Mouse (Mus musculus) v-Abl transformed pro-B cells (cell line): ENCODE data around the gene Ap3m1.

Experiments
- in situ Hi-C, 2 experiments: fragments of 400-800 bp; cut with MboI; formaldehyde crosslinking; loops; one replicate each; pipeline ENCODE4 v1.15.1; 2025; ENCODE audit not compliant: unreplicated experiment in 2 of 2

Ap3m1 gene

DNA sequence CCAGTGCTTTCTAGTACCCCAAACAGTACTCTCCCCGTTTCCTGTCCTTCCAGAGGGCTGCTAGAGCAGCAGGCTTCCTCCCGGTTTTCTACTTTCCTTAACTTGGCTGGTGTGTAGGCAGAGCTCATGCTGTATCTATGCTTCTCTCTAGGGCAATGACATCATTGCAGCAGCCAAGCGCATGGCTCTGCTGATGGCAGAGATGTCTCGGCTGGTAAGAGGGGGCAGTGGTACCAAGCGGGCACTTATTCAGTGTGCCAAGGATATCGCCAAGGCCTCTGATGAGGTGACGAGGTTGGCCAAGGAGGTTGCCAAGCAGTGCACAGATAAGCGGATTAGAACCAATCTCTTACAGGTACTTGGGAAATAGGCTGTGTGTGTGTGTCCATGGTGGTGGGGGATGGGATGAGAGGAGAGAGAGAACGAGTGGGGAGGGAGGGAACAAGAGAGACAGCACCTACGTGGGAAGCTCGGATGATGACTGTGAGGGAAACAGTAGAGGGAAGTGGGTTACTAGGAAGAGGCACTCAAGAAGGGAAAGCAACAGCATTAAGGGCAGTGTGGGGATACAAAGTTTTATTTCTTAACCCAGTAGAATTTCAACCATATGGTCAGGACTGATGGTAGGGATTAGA lies 23.2 kb downstream of the Ap3m1 start:
- in situ Hi-C loops: no loop called here

DNA sequence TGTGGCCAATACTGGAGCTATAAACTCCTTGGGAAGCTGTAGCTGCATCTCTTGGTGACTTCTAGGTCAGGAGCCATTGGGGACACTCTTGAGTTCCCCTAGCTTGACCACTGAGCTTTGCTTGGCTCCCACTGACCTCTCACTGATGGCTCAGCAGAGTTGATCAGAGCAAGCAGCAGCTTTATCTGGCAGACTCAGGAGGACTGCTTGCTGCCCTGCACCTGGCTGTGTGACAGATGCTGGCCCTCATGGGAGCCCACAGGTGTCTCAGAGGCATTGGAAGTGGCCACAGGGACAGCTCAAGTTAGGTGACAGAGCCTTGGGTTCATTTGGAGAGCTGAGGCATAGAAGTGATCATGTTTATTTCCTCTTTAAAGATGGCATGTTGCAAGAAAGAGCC lies 24.8 kb downstream of the Ap3m1 start:
- in situ Hi-C loops: no loop called here

DNA sequence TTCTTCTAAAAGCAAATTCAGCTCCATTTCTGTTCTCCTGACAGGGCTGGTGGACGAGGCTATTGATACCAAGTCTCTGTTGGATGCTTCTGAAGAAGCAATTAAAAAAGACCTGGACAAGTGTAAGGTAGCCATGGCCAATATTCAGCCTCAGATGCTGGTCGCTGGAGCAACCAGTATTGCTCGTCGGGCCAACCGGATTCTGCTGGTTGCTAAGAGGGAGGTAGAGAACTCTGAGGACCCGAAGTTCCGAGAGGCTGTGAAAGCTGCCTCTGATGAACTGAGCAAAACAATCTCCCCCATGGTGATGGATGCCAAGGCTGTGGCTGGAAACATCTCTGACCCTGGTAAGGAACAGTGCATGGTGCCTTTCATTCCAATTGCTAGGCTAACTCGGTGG lies 31.9 kb downstream of the Ap3m1 start:
- in situ Hi-C loops: loop anchor here in 1 of 2 experiments (5.0 kb wide), 1 partner anchor 218 kb away; no protein-coding TSS in a partner anchor

DNA sequence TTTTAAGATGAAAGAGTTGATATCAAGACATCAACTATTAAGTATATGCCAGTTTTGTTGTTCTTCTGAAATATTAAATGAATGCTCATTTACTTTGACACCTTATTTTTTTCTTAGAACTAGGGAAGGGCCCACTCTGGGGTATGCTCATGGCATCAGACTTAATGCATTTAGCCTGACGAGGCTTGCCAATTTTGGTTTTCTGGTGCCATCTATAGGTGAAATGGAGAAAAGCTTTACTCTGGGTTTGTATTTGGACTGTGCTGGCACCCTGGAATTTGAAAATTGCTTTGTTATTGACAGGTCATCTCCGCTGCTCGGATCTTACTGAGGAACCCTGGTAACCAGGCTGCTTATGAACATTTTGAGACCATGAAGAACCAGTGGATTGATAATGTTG lies 33.3 kb downstream of the Ap3m1 start:
- in situ Hi-C loops: loop anchor here (5.0 to 10.0 kb wide), 2 partner anchors 144 to 217 kb away; no protein-coding TSS in a partner anchor

DNA sequence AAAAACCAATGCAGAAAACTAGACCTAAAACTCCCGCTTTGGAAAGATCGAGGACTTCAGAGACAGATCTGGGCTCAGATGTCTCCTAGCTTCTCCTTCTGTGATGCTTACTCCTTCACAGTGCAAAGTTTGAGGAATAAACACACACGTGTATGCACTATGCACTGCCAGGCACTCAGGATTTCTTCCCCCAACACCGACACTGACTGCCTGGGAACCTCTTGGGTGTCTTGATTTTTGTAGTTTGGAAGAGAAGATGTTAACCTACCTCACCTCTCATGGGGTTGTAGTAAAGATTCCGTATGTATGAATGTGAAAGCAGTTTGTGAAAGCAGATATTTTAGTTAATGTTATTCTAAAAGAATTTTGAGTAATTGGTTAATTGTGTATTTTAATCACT lies 34.4 kb downstream of the Ap3m1 start:
- in situ Hi-C loops: loop anchor here (5.0 to 10.0 kb wide), 2 partner anchors 143 to 216 kb away; no protein-coding TSS in a partner anchor

DNA sequence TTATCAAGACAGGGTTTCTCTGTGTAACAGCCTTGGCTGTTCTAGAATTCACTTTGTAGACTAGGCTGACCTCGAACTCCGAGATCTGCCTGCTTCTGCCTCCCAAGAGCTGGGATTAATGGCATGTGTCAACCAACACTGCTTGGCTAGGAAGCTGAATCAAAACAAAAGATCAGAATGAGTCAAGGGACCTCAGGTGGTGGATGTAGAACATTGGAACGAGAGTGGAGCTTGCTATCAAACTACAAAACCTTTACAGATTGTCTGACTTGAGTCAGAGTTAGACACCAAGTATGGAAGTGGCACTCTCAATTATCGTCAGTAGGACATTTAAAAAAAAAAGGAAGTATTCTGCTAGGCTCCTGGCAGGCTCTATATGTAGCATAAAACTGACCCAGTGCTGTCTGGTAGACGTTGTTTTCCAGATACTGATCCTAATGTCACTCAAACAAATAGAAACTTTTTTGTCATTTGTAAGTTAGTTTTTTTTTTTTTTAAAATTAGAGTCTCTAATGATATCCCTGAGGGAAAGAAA lies 38.4 kb downstream of the Ap3m1 start:
- in situ Hi-C loops: loop anchor here in 1 of 2 experiments (10.0 kb wide), 1 partner anchor 139 kb away; no protein-coding TSS in a partner anchor

DNA sequence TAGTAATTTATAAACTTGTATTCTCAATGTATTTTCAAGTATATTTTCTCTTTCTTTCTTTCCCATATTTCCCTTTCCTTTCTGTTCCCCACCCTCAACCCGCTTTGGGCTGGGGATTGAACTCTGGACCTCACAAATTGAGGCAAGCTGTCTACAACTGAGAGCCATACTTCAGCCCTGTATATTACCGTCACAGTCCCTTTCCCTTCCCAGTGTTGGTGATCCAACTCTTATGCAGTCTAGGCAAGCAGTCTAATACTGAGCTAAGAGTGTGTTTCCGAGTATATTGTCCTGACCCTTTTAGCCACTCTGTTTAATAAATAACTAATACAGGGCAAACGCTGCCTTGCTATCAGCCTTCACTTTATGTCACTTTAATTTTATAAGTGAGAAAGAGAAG lies 52.7 kb downstream of the Ap3m1 start:
- in situ Hi-C loops: loop anchor here in 1 of 2 experiments (10.0 kb wide), 1 partner anchor 125 kb away; no protein-coding TSS in a partner anchor

DNA sequence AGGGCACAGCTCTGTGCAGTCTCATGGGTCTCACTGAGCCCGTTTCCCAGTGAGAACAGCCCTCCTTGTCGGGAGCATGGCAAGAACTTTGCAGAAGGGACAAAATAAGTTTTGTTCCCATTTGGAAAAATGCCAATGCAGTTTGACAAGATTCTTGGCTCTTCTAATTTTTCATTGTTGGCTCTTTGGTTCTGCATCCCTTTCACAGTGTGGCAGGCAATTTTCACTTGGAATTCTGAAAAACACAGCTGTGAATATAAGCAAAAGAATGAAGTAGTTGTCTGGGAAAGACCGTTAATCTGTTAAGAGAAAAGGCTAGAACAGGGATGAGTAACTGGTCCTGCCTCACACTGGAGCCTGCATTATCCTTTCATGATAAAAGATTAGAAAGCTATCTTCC lies 54.8 kb downstream of the Ap3m1 start:
- in situ Hi-C loops: loop anchor here in 1 of 2 experiments (10.0 kb wide), 1 partner anchor 123 kb away; no protein-coding TSS in a partner anchor

DNA sequence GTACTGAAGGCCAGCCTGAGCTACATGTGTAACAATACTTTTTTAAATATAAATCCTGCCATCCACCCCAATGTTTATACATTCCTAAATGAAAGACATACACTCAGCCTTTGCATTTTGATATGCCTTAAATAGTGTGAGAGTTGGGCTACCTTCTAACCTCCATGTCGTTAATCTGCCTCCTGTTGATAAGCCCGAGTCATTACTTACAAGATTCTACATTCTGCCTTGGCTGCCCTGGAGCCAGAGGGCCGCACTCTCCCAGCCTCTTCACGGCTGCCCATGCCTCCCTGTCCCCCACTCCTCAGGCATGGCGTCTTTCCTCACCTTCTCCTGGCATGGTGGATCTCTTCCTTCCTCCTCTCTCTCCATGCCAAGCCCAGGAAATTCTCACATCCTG lies 55.9 kb downstream of the Ap3m1 start:
- in situ Hi-C loops: loop anchor here in 1 of 2 experiments (10.0 kb wide), 1 partner anchor 122 kb away; no protein-coding TSS in a partner anchor

DNA sequence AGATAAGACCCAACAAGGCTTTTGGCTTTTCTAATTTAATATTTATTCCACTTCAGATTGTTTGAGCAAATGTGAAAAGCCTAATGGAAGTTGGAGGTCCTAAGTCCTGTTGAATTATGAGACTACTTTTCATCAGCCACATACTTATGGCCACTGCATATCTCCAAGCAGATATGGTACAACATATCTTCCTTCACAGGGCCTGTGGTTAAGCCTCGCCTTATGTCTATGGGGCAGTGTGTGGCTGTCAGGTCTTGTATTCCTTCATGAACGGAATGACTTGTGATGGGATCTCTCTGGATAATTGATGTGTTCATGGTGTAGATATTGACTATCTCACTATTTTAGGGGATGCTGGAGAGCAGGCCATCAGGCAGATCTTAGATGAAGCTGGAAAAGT lies 56.8 kb downstream of the Ap3m1 start:
- in situ Hi-C loops: loop anchor here in 1 of 2 experiments (10.0 kb wide), 1 partner anchor 121 kb away; no protein-coding TSS in a partner anchor

DNA sequence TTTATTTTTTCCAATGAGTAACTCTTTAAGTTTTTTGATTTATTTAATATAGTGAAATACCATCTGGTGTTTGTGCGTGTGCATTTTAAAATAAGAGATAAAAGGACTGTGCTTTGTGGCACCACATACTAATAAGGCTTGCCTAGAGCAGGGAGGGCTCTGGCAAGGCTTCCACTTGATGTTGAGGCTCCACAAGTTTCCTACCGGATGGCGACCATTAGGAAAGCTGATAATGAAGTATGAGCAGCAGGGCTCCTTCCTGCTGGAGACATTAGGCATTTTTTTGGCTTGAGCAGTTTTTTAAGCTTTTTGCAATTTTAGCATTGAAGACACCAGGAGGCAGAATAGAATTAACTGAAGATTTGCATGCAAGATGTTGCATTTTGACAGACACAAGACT lies 57.8 kb downstream of the Ap3m1 start:
- in situ Hi-C loops: loop anchor here in 1 of 2 experiments (10.0 kb wide), 1 partner anchor 120 kb away; no protein-coding TSS in a partner anchor

DNA sequence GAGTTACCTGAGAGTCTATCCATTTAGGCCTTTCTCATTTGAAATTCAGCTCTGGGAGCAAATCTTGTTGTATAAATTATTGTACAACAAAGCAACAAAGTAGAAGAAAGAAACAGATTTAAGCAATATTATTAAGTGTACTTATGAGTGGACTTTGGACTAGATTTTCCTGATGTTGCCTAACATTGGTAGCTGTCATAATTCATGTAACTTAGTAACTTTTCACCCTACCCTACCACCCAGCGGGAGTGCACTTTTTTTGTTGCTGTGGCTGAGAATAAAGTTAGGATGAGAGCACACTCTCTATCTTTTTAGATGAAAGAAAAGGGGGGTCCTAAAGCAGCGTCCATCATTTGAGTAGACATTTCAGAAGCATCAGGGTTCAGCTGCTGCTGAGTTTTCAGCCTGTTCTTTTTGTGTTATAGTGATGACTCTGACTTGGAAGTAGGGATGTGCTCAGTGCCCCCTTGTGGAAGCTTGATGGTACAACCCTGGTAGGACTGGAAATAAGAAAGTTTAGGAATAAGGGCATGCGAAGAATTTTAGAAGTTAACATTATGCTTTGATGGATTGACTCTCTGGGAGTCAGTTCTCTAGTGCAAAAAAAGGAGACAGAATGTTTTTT lies 59.1 kb downstream of the Ap3m1 start:
- in situ Hi-C loops: loop anchor here in 1 of 2 experiments (10.0 kb wide), 1 partner anchor 118 kb away; no protein-coding TSS in a partner anchor

DNA sequence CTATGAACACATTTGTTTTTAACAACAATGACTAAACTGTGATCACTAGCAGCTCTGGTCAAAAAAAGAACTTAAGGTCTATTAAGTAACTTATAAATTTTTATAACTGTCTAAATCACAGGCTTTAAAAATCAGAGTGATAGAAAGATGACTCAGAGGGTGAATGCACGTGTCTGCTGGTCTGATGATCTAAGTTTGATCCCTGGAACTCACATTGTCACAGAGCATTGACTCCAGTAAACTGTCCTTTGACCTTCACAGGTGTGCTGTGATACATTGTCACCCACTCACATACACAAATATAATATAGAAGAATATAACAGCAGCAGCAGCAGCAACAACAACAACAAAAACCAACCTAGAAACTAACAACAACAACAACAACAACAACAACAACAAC lies 60.8 kb downstream of the Ap3m1 start:
- in situ Hi-C loops: loop anchor here in 1 of 2 experiments (10.0 kb wide), 1 partner anchor 117 kb away; no protein-coding TSS in a partner anchor

DNA sequence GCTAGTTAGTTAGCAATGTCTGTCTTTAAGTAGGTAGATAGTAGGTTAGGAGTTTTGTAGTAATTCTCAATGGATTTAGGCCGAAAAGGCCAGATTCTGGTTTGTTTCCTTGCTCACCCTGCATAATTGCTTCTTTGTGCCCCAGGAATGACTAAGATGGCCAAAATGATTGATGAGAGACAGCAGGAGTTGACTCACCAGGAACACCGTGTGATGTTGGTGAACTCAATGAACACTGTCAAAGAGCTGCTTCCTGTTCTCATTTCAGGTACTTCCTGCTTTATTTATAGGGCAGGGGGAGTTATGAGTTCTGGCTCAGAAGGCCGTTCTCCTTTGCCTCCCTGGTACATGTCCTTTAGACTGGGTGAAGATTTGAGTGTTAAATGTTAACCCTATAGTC lies 66.8 kb downstream of the Ap3m1 start:
- in situ Hi-C loops: no loop called here

DNA sequence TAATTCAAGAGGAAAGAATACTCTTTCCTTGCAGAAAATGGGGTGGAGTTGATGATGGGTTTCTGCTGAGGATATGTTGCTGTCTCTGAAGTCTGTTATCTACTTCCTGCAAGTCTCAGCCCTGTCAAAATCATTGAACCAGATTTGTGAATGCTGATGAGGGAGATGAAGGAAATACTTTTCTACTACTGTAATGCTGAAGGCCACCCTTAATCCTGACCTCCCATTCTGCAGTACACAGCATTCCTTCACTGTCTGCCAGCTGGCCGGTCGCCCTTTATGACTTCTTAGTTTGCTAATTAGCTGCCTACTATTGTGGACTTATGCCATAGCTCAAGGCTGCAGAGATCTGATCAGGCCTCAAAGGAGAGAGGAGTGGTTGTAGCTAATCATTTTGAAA lies 68.5 kb downstream of the Ap3m1 start:
- in situ Hi-C loops: no loop called here
